Mouse (Mus musculus) hindbrain, embryonic 13.5 days (tissue): ENCODE results near the gene Gcgr. TPM values are rescaled to one million over a fixed set of nuclear protein-coding genes. Genes with fewer than 3 reads are reported as not detected.
A peak's percentile ranks its signal among the peaks of the same experiment; 100 is the strongest.

Source experiments
- ATAC-seq: fragments of 200-750 bp; cut with Nextera tagmentation; 2 replicates; pipeline ENCODE4 v1.8.0; 2017; ENCODE audit warnings: moderate TSS enrichment; ENCODE audit not compliant: low FRiP score
- H3K27ac ChIP-seq: fragments of 300-500 bp; sonication (generic); 2 replicates; pipeline ENCODE4 v1.5.1; 2015; ENCODE audit warnings: inconsistent platforms, mild to moderate bottlenecking, moderate library complexity
- H3K27me3 ChIP-seq: fragments of 300-500 bp; sonication (generic); 2 replicates; pipeline ENCODE4 v1.6.1; 2015; ENCODE audit warnings: mild to moderate bottlenecking, inconsistent platforms
- H3K36me3 ChIP-seq: fragments of 300-500 bp; sonication (generic); 2 replicates; pipeline ENCODE4 v1.6.1; 2015; ENCODE audit warnings: mild to moderate bottlenecking, inconsistent platforms
- H3K4me1 ChIP-seq: fragments of 300-500 bp; sonication (generic); replicated peaks from 2 replicates; pipeline ENCODE4 v1.6.1; 2015; ENCODE audit warnings: inconsistent platforms
- H3K4me2 ChIP-seq: fragments of 300-500 bp; sonication (generic); 2 replicates; pipeline ENCODE4 v1.6.1; 2015; ENCODE audit warnings: inconsistent platforms, mild to moderate bottlenecking, moderate library complexity
- H3K4me3 ChIP-seq: fragments of 300-500 bp; sonication (generic); 2 replicates; pipeline ENCODE4 v1.5.1; 2015; ENCODE audit warnings: mild to moderate bottlenecking, inconsistent platforms
- H3K9ac ChIP-seq: fragments of 300-500 bp; sonication (generic); 2 replicates; pipeline ENCODE4 v1.6.1; 2015; ENCODE audit warnings: mild to moderate bottlenecking, inconsistent platforms
- H3K9me3 ChIP-seq: fragments of 300-500 bp; sonication (generic); 2 replicates; pipeline ENCODE4 v1.6.1; 2016; ENCODE audit warnings: inconsistent platforms
- WGBS: fragments of 180-500 bp; shearing (Covaris S2); methylation state at CpG from one replicate; pipeline ENCODE4 v1.1.7; 2015; 5-methylcytosine and 5-hydroxymethylcytosine counted together
- polyA plus RNA-seq: library from polyadenylated mRNA; unstranded; fragments of >200 nt; fragmentation: Nextera tagmentation; extraction: Ambion mirVana; gene quantifications from 2 replicates; pipeline ENCODE4 v1.2.1, GENCODE M21; 2015

Gene Gcgr
- polyA plus RNA-seq, 1 experiment from 2014 or later, result 0.19 TPM

- Histone ChIP-seq H3K27ac (no peak overlapping the region), H3K4me3 (no peak overlapping the region), H3K4me2 (no peak overlapping the region), H3K27me3 (no peaks in the 10 kb centered on the region), H3K9ac (no peak overlapping the region), H3K4me1 (no peaks in the 10 kb centered on the region), H3K9me3 (peaks cover 4% of the 10 kb centered on the region; the same call in 1 of the 2 replicates), H3K36me3 (peaks cover 74% of the 10 kb centered on the region)
- 92% methylated on average over 13 of the region's 13 CpGs for WGBS
- ATAC-seq, result no peak
Measured at GRCm38 (mm10) chr11:120560952-120561728, 30.6 kb downstream of the Gcgr start.

DNA sequence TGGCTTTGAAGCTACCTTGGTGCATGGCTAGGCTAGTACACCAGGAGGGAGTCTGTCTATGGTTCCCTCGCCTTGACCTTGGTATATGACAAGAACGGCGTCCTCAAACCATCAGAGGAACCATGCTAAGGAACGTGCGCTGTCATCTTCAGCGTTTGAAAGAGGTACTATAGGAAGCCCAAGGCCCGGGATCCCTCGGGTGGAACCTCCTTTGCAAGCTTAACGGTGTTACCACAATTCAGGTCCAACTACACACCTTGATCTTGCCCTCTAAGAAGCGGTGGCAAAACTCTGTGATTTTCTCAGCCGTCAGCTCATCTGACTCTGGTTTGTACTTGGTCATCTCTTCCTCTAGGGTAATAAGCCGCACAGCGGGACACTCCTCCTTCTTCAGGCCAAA is 32.5 kb downstream of the Gcgr start:
- no peak overlapping the region for H3K4me2 ChIP-seq
- ATAC-seq, result no peak
- H3K9ac ChIP-seq, result no peak overlapping the region
- no peaks in the 10 kb centered on the region for H3K4me1 ChIP-seq
- H3K27me3 ChIP-seq, result no peaks in the 10 kb centered on the region
- WGBS, result 96% methylated on average over 13 of the region's 13 CpGs
- no peak overlapping the region for H3K27ac ChIP-seq
- no peak overlapping the region for H3K4me3 ChIP-seq
- H3K36me3 ChIP-seq, result peaks cover 92% of the 10 kb centered on the region
- no peaks in the 10 kb centered on the region for H3K9me3 ChIP-seq

DNA sequence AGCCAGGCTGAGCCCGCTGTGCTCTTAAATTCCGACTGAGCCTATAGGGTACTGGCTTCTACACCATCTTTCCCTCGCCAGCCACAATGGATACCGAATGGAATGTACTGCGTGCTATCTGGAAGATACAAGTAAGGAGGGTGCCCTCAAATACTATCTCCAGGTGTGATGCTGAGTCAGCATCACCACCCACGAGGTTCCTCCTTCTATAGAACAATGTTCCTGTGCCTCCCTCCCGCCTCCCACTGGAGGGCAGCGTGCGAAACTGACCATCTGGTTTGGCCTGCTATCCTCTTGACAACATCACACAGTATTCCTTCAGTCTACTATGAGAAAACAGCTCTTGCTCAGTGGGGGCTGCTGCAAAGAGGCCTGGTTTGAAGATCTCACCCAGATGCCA is 34.6 kb downstream of the Gcgr start:
- H3K4me1 ChIP-seq, result no peaks in the 10 kb centered on the region
- no peak overlapping the region for H3K9ac ChIP-seq
- H3K27me3 ChIP-seq, result no peaks in the 10 kb centered on the region
- no peak overlapping the region for H3K4me2 ChIP-seq
- peaks cover 95% of the 10 kb centered on the region for H3K36me3 ChIP-seq
- 87% methylated on average over 9 of the region's 9 CpGs for WGBS
- no peaks in the 10 kb centered on the region for H3K9me3 ChIP-seq
- no peak overlapping the region for H3K27ac ChIP-seq
- no peak overlapping the region for H3K4me3 ChIP-seq
- ATAC-seq, result no peak

GRCm38 (mm10) chr11:120568324-120568723 is 37.8 kb downstream of the Gcgr start:
- H3K36me3 ChIP-seq, result peaks cover 76% of the 10 kb centered on the region
- 92% methylated on average over 6 of the region's 6 CpGs for WGBS
- no peak for ATAC-seq
- H3K9me3 ChIP-seq, result no peaks in the 10 kb centered on the region
- no peak overlapping the region for H3K27ac ChIP-seq
- H3K4me3 ChIP-seq, result no peak overlapping the region
- H3K9ac ChIP-seq, result no peak overlapping the region
- no peak overlapping the region for H3K4me2 ChIP-seq
- peaks cover 16% of the 10 kb centered on the region for H3K4me1 ChIP-seq
- H3K27me3 ChIP-seq, result no peaks in the 10 kb centered on the region

DNA sequence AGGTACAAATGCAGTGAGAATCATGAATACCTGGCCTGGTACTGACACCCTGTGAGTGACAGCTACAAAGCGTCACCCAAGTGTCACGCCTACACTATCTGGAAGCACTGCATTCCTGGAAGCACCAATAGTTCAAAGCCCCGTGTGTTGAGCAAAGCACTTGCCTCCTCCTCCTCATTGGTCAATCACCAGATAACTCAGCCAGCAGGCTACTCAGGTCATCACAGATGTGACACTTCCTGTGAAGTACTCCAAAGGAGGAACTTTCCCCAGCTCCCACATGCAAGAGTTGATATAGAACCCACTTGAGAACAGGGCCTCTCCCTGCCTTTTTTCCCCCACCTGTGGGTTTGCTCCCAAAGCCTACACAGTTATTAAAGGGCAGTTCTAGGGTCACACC is 40.6 kb downstream of the Gcgr start:
- no peaks in the 10 kb centered on the region for H3K9me3 ChIP-seq
- ATAC-seq, result no peak
- H3K4me2 ChIP-seq, result peak overlapping the region; percentile 75
- no peaks in the 10 kb centered on the region for H3K27me3 ChIP-seq
- WGBS, result 86% methylated on average over 3 of the region's 3 CpGs
- H3K4me1 ChIP-seq, result peaks cover 28% of the 10 kb centered on the region
- H3K27ac ChIP-seq, result no peak overlapping the region
- peak overlapping the region; percentile 96 for H3K4me3 ChIP-seq
- peak overlapping the region; percentile 95 for H3K9ac ChIP-seq
- peaks cover 48% of the 10 kb centered on the region for H3K36me3 ChIP-seq

DNA sequence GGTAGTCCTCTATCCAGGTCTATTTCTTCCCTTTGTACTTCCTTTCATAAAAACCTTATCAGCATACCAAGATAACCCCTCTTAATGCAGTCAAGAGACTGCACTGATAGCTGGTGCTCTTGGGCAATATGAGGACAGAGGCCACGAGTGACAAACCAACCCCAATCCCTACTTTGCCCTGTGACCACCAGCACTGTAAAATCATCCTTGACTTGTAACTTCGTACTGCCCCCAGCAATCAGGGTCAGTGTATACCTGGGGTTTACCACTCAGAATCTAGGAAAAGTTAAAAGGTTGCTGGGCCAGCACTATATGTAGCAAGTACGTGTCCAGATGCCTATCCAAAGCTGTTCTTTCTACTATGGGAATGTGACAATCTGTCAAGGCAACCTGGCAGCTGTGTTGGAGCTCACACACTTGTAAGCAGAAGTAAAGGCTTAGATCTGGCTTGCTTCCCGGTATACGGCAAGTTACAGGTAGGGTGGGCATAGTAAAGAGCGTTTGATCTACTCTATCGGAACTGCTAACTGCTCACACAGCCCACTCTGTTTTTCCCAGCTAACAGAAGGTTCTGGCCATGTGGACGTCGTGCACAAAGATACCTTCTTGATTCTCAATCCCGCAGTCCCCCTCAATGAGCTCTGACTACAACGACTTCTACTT is 41.4 kb downstream of the Gcgr start:
- Histone ChIP-seq H3K9ac (peak overlapping the region; percentile 95), H3K36me3 (peaks cover 41% of the 10 kb centered on the region), H3K4me1 (peaks cover 28% of the 10 kb centered on the region), H3K4me2 (peak overlapping the region; percentile 75), H3K27ac (peak overlapping the region; percentile 89), H3K9me3 (no peaks in the 10 kb centered on the region), H3K4me3 (peak overlapping the region; percentile 96), H3K27me3 (no peaks in the 10 kb centered on the region)
- ATAC-seq, result no peak
- WGBS, result 16% methylated on average over 11 of the region's 11 CpGs

GRCm38 (mm10) chr11:120572417-120572751 is 41.9 kb downstream of the Gcgr start:
- Histone ChIP-seq H3K4me3 (peak overlapping the region; percentile 96), H3K9ac (peak overlapping the region; percentile 95), H3K36me3 (peaks cover 40% of the 10 kb centered on the region), H3K27ac (peak overlapping the region; percentile 89), H3K4me2 (peak overlapping the region; percentile 75), H3K9me3 (no peaks in the 10 kb centered on the region), H3K27me3 (no peaks in the 10 kb centered on the region), H3K4me1 (peaks cover 28% of the 10 kb centered on the region)
- peak; percentile 43; the same call in 1 of the 2 replicates for ATAC-seq
- under 1% methylated on average over 23 of the region's 24 CpGs for WGBS

- peaks cover 40% of the 10 kb centered on the region for H3K36me3 ChIP-seq
- peak within 1 kb of the TSS; percentile 89 for H3K27ac ChIP-seq
- peak within 1 kb of the TSS; percentile 95 for H3K9ac ChIP-seq
- H3K9me3 ChIP-seq, result no peaks in the 10 kb centered on the region
- ATAC-seq, result peak; percentile 97
- H3K27me3 ChIP-seq, result no peaks in the 10 kb centered on the region
- under 1% methylated on average over 94 of the region's 94 CpGs for WGBS
- H3K4me1 ChIP-seq, result peaks cover 28% of the 10 kb centered on the region
- H3K4me3 ChIP-seq, result peak within 1 kb of the TSS; percentile 96
- H3K4me2 ChIP-seq, result peak within 1 kb of the TSS; percentile 91
Measured at GRCm38 (mm10) chr11:120572752-120573584, 42.5 kb downstream of the Gcgr start, which contains the start of gene P4hb. Gene P4hb, minus strand, starts transcription at chr11:120573253.

DNA sequence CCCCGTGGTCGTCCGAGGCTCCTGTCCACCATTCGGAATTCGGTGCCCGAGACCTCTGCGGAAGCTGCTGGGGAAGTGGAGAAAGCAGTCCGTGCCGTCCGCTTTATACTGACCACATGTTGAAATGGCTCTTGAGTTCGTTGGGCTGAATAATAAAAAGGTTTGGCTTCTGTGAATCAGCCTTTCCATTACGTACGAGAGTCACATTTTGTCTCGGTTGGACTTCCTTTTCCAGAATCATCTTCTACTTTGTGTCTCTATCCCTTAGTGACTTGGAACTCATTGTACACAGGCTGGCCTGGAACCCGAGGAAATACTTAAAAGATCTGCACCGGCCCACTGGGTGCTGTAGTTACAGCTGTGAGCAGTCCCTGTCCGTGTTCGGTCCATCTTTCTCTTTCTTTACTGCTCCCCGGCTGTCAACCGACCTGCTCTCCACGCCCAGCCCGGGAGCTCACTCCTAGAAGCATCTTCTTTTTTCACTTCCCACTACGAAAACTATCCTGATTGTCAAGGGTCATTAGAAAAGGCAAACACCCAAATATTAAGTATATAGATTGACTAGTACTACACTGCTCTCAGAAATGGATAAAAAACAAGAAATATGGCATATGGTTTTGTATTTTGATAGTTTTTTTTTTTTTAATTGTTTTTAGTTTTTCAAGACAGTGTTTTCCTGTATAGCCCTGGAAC is 43.2 kb downstream of the Gcgr start:
- H3K27me3 ChIP-seq, result no peaks in the 10 kb centered on the region
- H3K4me1 ChIP-seq, result peaks cover 30% of the 10 kb centered on the region
- H3K27ac ChIP-seq, result peak overlapping the region; percentile 89
- H3K4me3 ChIP-seq, result peak overlapping the region; percentile 96
- no peak for ATAC-seq
- peak overlapping the region; percentile 91 for H3K4me2 ChIP-seq
- WGBS, result under 1% methylated on average over 23 of the region's 23 CpGs
- H3K36me3 ChIP-seq, result peaks cover 40% of the 10 kb centered on the region
- no peaks in the 10 kb centered on the region for H3K9me3 ChIP-seq
- H3K9ac ChIP-seq, result peak overlapping the region; percentile 86

GRCm38 (mm10) chr11:120574278-120574600 is 43.7 kb downstream of the Gcgr start:
- H3K27me3 ChIP-seq, result no peaks in the 10 kb centered on the region
- H3K9me3 ChIP-seq, result no peaks in the 10 kb centered on the region
- peaks cover 43% of the 10 kb centered on the region for H3K36me3 ChIP-seq
- peak overlapping the region; percentile 96 for H3K4me3 ChIP-seq
- peak overlapping the region; percentile 86 for H3K9ac ChIP-seq
- H3K27ac ChIP-seq, result no peak overlapping the region
- ATAC-seq, result no peak
- H3K4me1 ChIP-seq, result peaks cover 35% of the 10 kb centered on the region
- H3K4me2 ChIP-seq, result peak overlapping the region; percentile 91
- WGBS, result 48% methylated on average over 5 of the region's 5 CpGs

GRCm38 (mm10) chr11:120575046-120575445 is 44.5 kb downstream of the Gcgr start:
- Histone ChIP-seq H3K36me3 (peaks cover 44% of the 10 kb centered on the region), H3K4me2 (no peak overlapping the region), H3K27me3 (no peaks in the 10 kb centered on the region), H3K9me3 (no peaks in the 10 kb centered on the region), H3K4me1 (peaks cover 43% of the 10 kb centered on the region), H3K4me3 (no peak overlapping the region), H3K9ac (peak overlapping the region; percentile 86; the same call in 1 of the 2 replicates), H3K27ac (no peak overlapping the region)
- ATAC-seq, result no peak
- 95% methylated on average over 2 of the region's 2 CpGs for WGBS

- Histone ChIP-seq H3K36me3 (peaks cover 35% of the 10 kb centered on the region), H3K4me2 (no peak overlapping the region), H3K27ac (no peak overlapping the region), H3K4me1 (peaks cover 47% of the 10 kb centered on the region), H3K4me3 (no peak overlapping the region), H3K9ac (peak overlapping the region; percentile 35; the same call in 1 of the 2 replicates), H3K27me3 (no peaks in the 10 kb centered on the region), H3K9me3 (no peaks in the 10 kb centered on the region)
- ATAC-seq, result no peak
Measured at GRCm38 (mm10) chr11:120575940-120576339, 45.4 kb downstream of the Gcgr start.
